Mouse (Mus musculus) midbrain, embryonic 14.5 days (tissue): ENCODE measurements around the gene Rbck1. TPM values are rescaled to one million over a fixed set of nuclear protein-coding genes. Genes with fewer than 3 reads are reported as not detected.

Source experiments
- ATAC-seq: fragments of 200-750 bp; cut with Nextera tagmentation; 2 replicates; pipeline ENCODE4 v1.8.0; 2017; ENCODE audit warnings: moderate number of reproducible peaks, moderate library complexity; ENCODE audit not compliant: low FRiP score, low TSS enrichment
- DNase-seq: peaks from one replicate; pipeline ENCODE4 v3.0.0-alpha.2; 2015
- H3K27ac ChIP-seq: fragments of 300-500 bp; sonication (generic); replicated peaks from 2 replicates; pipeline ENCODE4 v1.5.1; 2014; ENCODE audit warnings: mild to moderate bottlenecking, low read depth, low read length, moderate library complexity
- H3K27me3 ChIP-seq: fragments of 300-500 bp; sonication (generic); 2 replicates; pipeline ENCODE4 v1.6.1; 2014; ENCODE audit warnings: low read length, control low read depth, mixed read lengths; ENCODE audit not compliant: control insufficient read depth, insufficient read depth
- H3K36me3 ChIP-seq: fragments of 300-500 bp; sonication (generic); 2 replicates; pipeline ENCODE4 v1.6.1; 2014; ENCODE audit warnings: low read length, control low read depth; ENCODE audit not compliant: control insufficient read depth, insufficient read depth
- H3K4me1 ChIP-seq: fragments of 300-500 bp; sonication (generic); 2 replicates; pipeline ENCODE4 v1.6.1; 2014; ENCODE audit warnings: mild to moderate bottlenecking, antibody characterized with exemption, low read length, control low read depth; ENCODE audit not compliant: control insufficient read depth, insufficient read depth
- H3K4me2 ChIP-seq: fragments of 300-500 bp; sonication (generic); 2 replicates; pipeline ENCODE4 v1.6.1; 2014; ENCODE audit warnings: mild to moderate bottlenecking, low read length, moderate library complexity
- H3K4me3 ChIP-seq: fragments of 300-500 bp; sonication (generic); replicated peaks from 2 replicates; pipeline ENCODE4 v1.5.1; 2014; ENCODE audit warnings: low read depth, low read length
- H3K9ac ChIP-seq: fragments of 300-500 bp; sonication (generic); replicated peaks from 2 replicates; pipeline ENCODE4 v1.6.1; 2014; ENCODE audit warnings: mild to moderate bottlenecking, low read length, moderate library complexity
- H3K9me3 ChIP-seq: fragments of 300-500 bp; sonication (generic); 2 replicates; pipeline ENCODE4 v1.6.1; 2016; ENCODE audit warnings: low read length, control low read depth, mixed read lengths; ENCODE audit not compliant: control insufficient read depth
- WGBS: fragments of 180-500 bp; shearing (Covaris S2); extraction: QIAGEN DNeasy Blood & Tissue Kit; methylation state at CpG from one replicate; pipeline ENCODE4 v1.1.7; 2014; 5-methylcytosine and 5-hydroxymethylcytosine counted together
- polyA plus RNA-seq: library from polyadenylated mRNA; unstranded; fragments of >200 nt; fragmentation: Nextera tagmentation; extraction: Ambion mirVana; gene quantifications from 2 replicates; pipeline ENCODE4 v1.2.1, GENCODE M21; 2014

Rbck1 gene
- polyA plus RNA-seq, 1 experiment from 2014 or later: 109 TPM

DNA sequence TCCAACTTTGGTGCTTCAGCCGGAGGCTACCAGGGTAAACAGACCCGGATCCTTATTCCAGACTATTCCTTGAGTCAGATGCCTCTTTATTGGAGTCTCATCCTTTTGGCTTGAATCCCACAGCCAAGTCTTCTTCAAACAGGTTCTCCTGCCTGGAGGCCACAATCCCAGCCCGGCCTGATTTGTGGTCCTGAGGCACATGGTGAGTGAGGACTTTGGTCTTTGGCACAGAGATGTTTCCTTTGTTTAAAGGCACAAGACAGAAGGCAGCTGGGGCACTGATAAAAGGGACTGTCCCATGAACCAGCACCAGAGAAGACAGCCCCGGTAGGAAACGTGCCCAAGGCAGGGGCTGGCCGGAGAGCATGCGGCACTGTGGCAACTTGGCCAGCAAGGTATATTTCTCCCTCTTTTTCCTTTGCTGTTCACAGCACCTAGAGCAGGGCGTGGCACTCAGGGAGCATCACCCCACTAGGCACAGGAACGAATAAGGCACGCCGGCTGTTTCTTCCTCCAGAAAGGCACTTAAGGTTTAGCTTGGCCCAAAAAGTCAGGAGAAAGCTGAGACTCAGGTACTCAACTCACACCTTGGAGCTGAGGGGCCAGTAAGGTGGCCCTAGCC lies 5.2 kb upstream of the Rbck1 start:
- no peaks in the 10 kb centered on the region for H3K27me3 ChIP-seq
- no peaks in the 10 kb centered on the region for H3K36me3 ChIP-seq
- no peak overlapping the region for H3K4me2 ChIP-seq
- no peak overlapping the region for H3K27ac ChIP-seq
- peaks cover 2% of the 10 kb centered on the region; the same call in 1 of the 2 replicates for H3K4me1 ChIP-seq
- H3K9me3 ChIP-seq: no peaks in the 10 kb centered on the region
- no peak for ATAC-seq
- H3K4me3 ChIP-seq: no peak overlapping the region
- no peak for DNase-seq
- 91% methylated on average over 11 of the region's 11 CpGs for WGBS
- H3K9ac ChIP-seq: no peak overlapping the region

DNA sequence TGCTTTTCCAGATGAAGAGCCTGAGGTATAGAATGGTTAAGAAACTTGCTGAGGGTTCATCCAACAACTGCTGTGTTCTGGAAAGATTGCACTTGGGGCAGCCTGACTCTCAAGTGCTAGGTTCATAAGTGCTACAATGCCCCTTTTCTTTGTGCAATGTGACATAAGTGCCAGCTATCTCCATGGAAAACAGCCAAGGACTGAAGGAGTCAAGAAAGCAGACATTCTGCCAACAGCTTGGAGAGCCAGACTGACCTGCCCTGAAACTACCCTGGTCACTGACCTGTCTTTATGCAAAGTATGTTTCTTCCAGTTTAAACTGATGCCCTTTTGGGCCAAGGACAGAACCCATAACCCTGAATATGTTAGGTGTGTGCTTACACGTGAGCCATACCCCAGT lies 4.4 kb upstream of the Rbck1 start:
- H3K4me3 ChIP-seq: no peak overlapping the region
- no peak for DNase-seq
- peaks cover 2% of the 10 kb centered on the region; the same call in 1 of the 2 replicates for H3K4me1 ChIP-seq
- H3K36me3 ChIP-seq: no peaks in the 10 kb centered on the region
- H3K27ac ChIP-seq: no peak overlapping the region
- H3K27me3 ChIP-seq: no peaks in the 10 kb centered on the region
- H3K9ac ChIP-seq: no peak overlapping the region
- 79% methylated on average over 1 of the region's 1 CpGs for WGBS
- no peak for ATAC-seq
- no peak overlapping the region for H3K4me2 ChIP-seq
- no peaks in the 10 kb centered on the region for H3K9me3 ChIP-seq

DNA sequence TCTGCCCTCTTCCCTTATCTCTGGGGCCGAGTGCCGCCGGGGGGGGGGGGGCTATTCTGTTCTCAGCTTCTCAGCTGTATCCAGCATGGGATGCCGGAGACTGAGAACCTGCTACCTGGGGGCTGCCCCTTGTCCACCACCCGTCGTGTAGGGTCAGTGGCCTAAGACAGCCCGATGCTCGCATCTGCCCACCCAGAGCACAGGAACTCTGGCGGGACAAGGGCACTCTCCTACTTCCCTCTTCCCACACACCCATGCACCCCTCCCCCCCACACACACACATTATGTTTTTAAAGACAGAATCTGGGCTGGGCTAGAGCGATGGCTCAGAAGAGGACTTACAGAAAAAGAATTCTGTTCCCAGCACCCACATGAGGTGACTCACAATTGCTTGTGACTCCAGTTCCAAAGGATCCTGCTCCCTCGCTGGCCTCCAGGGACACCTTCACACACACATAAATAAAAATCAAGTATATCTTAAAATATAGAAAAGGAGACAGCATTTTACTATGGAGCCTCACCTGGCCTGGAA lies 2.9 kb upstream of the Rbck1 start:
- H3K4me1 ChIP-seq: peaks cover 16% of the 10 kb centered on the region

DNA sequence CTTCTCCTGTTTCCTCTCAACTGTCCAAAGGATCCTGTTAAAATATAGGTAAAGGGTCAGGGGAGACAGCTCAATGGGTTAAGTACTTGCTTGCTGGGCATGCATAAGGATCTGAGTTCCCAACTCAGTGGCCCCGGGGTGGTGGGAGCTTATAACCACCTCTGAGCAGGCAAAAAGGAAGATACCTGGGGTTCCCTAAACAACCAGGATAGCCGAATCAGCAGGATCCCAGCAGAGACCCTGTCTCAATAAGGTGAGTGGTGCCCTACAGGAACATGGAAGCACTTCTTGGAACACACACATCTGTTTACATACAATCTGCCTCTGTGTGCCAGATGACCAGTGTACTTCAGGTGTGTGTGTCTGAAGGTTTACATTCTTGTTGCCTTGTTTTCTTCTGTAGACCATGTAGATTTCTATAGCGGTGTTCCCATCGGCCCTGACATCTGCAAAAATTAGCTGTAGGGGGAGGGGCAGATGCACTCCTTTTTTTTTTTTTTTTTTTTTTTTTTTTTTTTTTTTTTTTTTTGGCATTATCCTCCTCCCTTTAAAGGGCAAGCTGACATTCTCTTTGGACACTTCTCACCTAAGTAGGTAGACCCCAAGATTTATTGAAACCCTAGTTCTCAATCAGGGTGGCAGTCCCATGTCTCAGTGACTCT lies 1.0 kb upstream of the Rbck1 start:
- ATAC-seq (no peak), DNase-seq (no peak)
- H3K9ac ChIP-seq: no peak overlapping the region
- no peak overlapping the region for H3K4me2 ChIP-seq
- H3K4me1 ChIP-seq: peaks cover 19% of the 10 kb centered on the region
- H3K9me3 ChIP-seq: no peaks in the 10 kb centered on the region
- WGBS: 84% methylated on average over 4 of the region's 4 CpGs
- no peak overlapping the region for H3K4me3 ChIP-seq
- H3K36me3 ChIP-seq: peaks cover 18% of the 10 kb centered on the region
- H3K27ac ChIP-seq: no peak overlapping the region
- H3K27me3 ChIP-seq: no peaks in the 10 kb centered on the region

More for the DNA sequence above, 2.9 kb upstream of the Rbck1 start:
- Histone ChIP-seq H3K27ac (no peak overlapping the region), H3K4me2 (no peak overlapping the region), H3K9me3 (no peaks in the 10 kb centered on the region), H3K9ac (no peak overlapping the region), H3K4me3 (no peak overlapping the region), H3K27me3 (no peaks in the 10 kb centered on the region), H3K36me3 (0 out of 2 replicates have a peak, but pooled peaks cover 2% of the 10 kb centered on the region)
- no peak for DNase-seq
- WGBS: 53% methylated on average over 11 of the region's 11 CpGs
- ATAC-seq: no peak

DNA sequence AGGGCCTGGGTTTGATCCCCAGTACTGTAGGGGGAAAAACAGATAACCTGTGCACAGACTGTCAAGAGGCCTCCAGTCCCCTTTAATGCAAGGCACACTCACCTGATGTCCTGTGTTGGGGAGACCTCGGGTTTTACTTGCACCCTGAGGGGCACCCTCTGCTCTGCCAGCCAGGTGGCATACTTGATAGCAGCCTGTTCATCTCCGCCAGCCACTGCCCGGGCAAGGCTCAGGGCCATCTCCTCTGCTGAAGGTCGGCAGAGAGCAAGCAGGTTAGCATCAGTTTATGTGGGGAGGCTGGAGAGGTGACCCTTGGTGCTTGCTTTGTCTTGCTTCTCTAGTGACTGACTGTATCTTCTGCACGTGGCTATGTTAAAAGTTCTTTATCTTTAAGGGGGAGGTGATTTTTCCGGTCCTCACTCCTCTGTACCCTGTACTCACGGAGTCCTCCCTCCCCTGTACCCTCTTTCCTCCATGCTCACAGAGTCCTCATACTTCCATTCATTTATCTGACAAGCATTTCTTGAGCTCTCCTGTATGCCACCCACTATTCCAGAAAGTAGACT lies 1.5 kb downstream of the Rbck1 start:
- H3K4me1 ChIP-seq: peaks cover 19% of the 10 kb centered on the region
- no peak overlapping the region for H3K27ac ChIP-seq
- 78% methylated on average over 7 of the region's 7 CpGs for WGBS
- H3K36me3 ChIP-seq: peaks cover 44% of the 10 kb centered on the region
- no peaks in the 10 kb centered on the region for H3K9me3 ChIP-seq
- H3K4me2 ChIP-seq: peak overlapping the region; percentile 93
- DNase-seq (no peak), ATAC-seq (no peak)
- peak overlapping the region; percentile 90; the same call in 1 of the 2 replicates for H3K9ac ChIP-seq
- peak overlapping the region; percentile 84 for H3K4me3 ChIP-seq
- no peaks in the 10 kb centered on the region for H3K27me3 ChIP-seq

DNA sequence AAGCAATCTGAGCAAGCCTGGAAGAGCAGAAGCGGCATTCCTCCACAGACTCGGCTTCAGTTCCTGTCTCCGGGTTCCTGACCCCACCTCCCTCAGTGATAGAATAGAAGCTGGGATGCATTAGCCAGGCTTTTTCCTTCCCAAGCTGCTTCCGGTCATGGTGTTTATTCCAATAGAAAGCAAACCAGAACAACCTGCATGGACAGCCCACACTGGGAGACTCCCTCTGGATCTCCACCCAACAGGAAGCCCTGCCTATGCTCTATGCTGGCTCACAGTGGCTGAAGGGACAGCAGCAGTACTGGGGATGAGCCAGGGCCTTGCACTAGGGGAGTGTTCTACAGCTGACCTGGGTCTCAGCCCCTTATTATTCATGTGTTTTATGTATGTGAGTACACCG lies 4.5 kb downstream of the Rbck1 start:
- H3K4me1 ChIP-seq: peaks cover 18% of the 10 kb centered on the region

DNA sequence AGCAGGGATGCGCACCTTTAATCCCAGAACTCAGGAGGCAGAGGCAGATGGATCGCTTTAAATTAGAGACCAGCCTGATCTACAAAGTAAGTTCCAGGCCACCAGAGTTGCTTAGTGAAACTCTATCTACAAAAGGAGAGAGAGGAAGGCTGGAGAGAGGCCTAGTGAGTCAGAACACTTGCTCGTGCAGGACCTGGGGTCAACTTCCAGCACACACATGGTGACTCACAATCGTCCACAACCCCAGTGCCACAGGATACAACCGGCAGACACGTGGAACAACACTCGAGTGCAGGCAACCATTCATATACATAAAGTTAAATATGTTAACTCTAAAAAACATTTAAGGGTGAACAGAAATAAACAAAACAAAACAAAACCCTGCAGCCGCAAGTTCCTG lies 5.8 kb downstream of the Rbck1 start:
- Histone ChIP-seq H3K9ac (no peak overlapping the region), H3K4me3 (no peak overlapping the region), H3K4me1 (peaks cover 15% of the 10 kb centered on the region), H3K4me2 (no peak overlapping the region), H3K27ac (no peak overlapping the region), H3K36me3 (peaks cover 86% of the 10 kb centered on the region), H3K9me3 (no peaks in the 10 kb centered on the region), H3K27me3 (no peaks in the 10 kb centered on the region)
- ATAC-seq (no peak), DNase-seq (no peak)
- 92% methylated on average over 8 of the region's 8 CpGs for WGBS

More for the DNA sequence above, 4.5 kb downstream of the Rbck1 start:
- DNase-seq (no peak), ATAC-seq (no peak)
- Histone ChIP-seq H3K4me2 (no peak overlapping the region), H3K36me3 (peaks cover 73% of the 10 kb centered on the region), H3K9ac (no peak overlapping the region), H3K9me3 (no peaks in the 10 kb centered on the region), H3K27me3 (no peaks in the 10 kb centered on the region), H3K4me3 (no peak overlapping the region), H3K27ac (no peak overlapping the region)
- 88% methylated on average over 5 of the region's 5 CpGs for WGBS

DNA sequence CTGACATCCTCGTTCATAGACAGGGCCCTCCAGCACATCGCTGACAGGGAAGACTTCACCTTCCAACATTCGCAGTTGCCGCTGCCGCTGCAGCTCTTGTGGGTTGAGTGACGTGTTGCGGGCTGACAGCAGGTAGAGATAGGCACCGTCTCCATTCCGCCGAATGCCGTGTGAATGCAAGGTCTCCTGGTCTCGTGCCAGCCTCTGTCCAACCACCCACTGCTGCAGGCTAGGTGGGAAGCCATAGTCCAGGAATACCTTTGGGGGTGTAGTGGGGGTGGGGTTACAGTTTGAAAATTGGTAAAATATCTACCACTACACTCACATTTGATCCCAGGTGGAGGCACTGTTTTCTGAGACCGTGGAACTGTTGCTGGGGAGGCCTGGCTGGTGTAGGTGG lies 6.3 kb downstream of the Rbck1 start:
- WGBS: 96% methylated on average over 13 of the region's 13 CpGs
- H3K27ac ChIP-seq: no peak overlapping the region

More for the DNA sequence above, 6.3 kb downstream of the Rbck1 start:
- Histone ChIP-seq H3K4me3 (no peak overlapping the region), H3K4me1 (peaks cover 10% of the 10 kb centered on the region; the same call in 1 of the 2 replicates), H3K9ac (no peak overlapping the region), H3K9me3 (no peaks in the 10 kb centered on the region), H3K36me3 (peaks cover 91% of the 10 kb centered on the region), H3K27me3 (no peaks in the 10 kb centered on the region), H3K4me2 (no peak overlapping the region)
- DNase-seq (no peak), ATAC-seq (no peak)
